Mouse (Mus musculus) cerebellum, postnatal 25 days (tissue): ENCODE measurements at regions not wholly inside any gene's neighbourhood (a gene's known extent, or its start where the extent isn't known, plus 50 kb on each side); places are given as distances from the start of the nearest gene placed in this dataset.
A peak's percentile ranks its signal among the peaks of the same experiment; 100 is the strongest.

Source experiments
- DNase-seq, 2 experiments: peaks; one replicate each; pipeline ENCODE4 v3.0.0; 2021; ENCODE audit warnings: mixed read lengths in 2 of 2

GRCm38 (mm10) chr7:49704635-49705034 lies 54.3 kb upstream of the Htatip2 start:
- no peak for DNase-seq

- DNase-seq, result no peak
These were observed 58.2 kb upstream of the Htatip2 start for GRCm38 (mm10) chr7:49700734-49701133.

- no peak for DNase-seq
These were observed 58.9 kb upstream of the Htatip2 start for GRCm38 (mm10) chr7:49700024-49700390.

GRCm38 (mm10) chr7:49699107-49700023 lies 59.5 kb upstream of the Htatip2 start:
- DNase-seq, result peak in 1 of 2 experiments; percentile 7

GRCm38 (mm10) chr7:49696228-49696627 lies 59.6 kb upstream of the Dbx1 start:
- no peak for DNase-seq

GRCm38 (mm10) chr7:49689546-49689945 lies 52.9 kb upstream of the Dbx1 start:
- DNase-seq, result no peak

- no peak for DNase-seq
These were observed 52.1 kb upstream of the Dbx1 start for GRCm38 (mm10) chr7:49688521-49689399.

GRCm38 (mm10) chr7:49687658-49688376 lies 51.2 kb upstream of the Dbx1 start:
- no peak for DNase-seq

- no peak for DNase-seq
These were observed 50.3 kb upstream of the Dbx1 start for GRCm38 (mm10) chr7:49686992-49687391.
